Mouse (Mus musculus) intestine, embryonic 14.5 days (tissue): ENCODE data around the gene Pttg1. TPM values are rescaled to one million over a fixed set of nuclear protein-coding genes. Genes with fewer than 3 reads are reported as not detected.

ENCODE experiments used
- ATAC-seq: fragments of 200-750 bp; cut with Nextera tagmentation; replicated peaks from 2 replicates; pipeline ENCODE4 v1.8.0; 2017; ENCODE audit warnings: low read depth, moderate number of reproducible peaks, moderate TSS enrichment, moderate library complexity; ENCODE audit not compliant: low FRiP score, low TSS enrichment
- DNase-seq: peaks from one replicate; pipeline ENCODE4 v3.0.0-alpha.2; 2018; ENCODE audit warnings: low spot score
- H3K27ac ChIP-seq: fragments of 300-500 bp; sonication (generic); 2 replicates; pipeline ENCODE4 v1.5.1; 2014; ENCODE audit warnings: low read depth, mild to moderate bottlenecking, control low read depth
- H3K27me3 ChIP-seq: fragments of 300-500 bp; sonication (generic); replicated peaks from 2 replicates; pipeline ENCODE4 v1.6.1; 2014; ENCODE audit warnings: low read length, control low read depth; ENCODE audit not compliant: control insufficient read depth, insufficient read depth
- H3K36me3 ChIP-seq: fragments of 300-500 bp; sonication (generic); 2 replicates; pipeline ENCODE4 v1.6.1; 2014; ENCODE audit warnings: low read length, control low read depth; ENCODE audit not compliant: control insufficient read depth, insufficient read depth
- H3K4me1 ChIP-seq: fragments of 300-500 bp; sonication (generic); replicated peaks from 2 replicates; pipeline ENCODE4 v1.6.1; 2014; ENCODE audit warnings: low read length, control low read depth, mixed read lengths; ENCODE audit not compliant: control insufficient read depth, insufficient read depth
- H3K4me2 ChIP-seq: fragments of 300-500 bp; sonication (generic); 2 replicates; pipeline ENCODE4 v1.6.1; 2014; ENCODE audit warnings: low read length
- H3K4me3 ChIP-seq: fragments of 300-500 bp; sonication (generic); 2 replicates; pipeline ENCODE4 v1.5.1; 2014; ENCODE audit warnings: low read depth, low read length, control low read depth, mixed read lengths
- H3K9ac ChIP-seq: fragments of 300-500 bp; sonication (generic); 2 replicates; pipeline ENCODE4 v1.6.1; 2014; ENCODE audit warnings: mild to moderate bottlenecking, low read length
- H3K9me3 ChIP-seq: fragments of 300-500 bp; sonication (generic); 2 replicates; pipeline ENCODE4 v1.6.1; 2016; ENCODE audit warnings: low read length, control low read depth; ENCODE audit not compliant: control insufficient read depth
- WGBS: fragments of 180-500 bp; shearing (Covaris S2); extraction: QIAGEN DNeasy Blood & Tissue Kit; methylation state at CpG from one replicate; pipeline ENCODE4 v1.1.7; 2014; 5-methylcytosine and 5-hydroxymethylcytosine counted together
- polyA plus RNA-seq: library from polyadenylated mRNA; unstranded; fragments of >200 nt; fragmentation: Nextera tagmentation; extraction: Ambion mirVana; gene quantifications from 2 replicates; pipeline ENCODE4 v1.2.1, GENCODE M21; 2014

The Pttg1 gene
- polyA plus RNA-seq, 1 experiment from 2014 or later, result 70.7 TPM

GRCm38 (mm10) chr11:43424386-43424785 lies 1.7 kb downstream of the Pttg1 start:
- DNase-seq (no peak), ATAC-seq (no peak)
- Histone ChIP-seq H3K9me3 (no peaks in the 10 kb centered on the region), H3K4me2 (no peak overlapping the region), H3K4me1 (peaks cover 10% of the 10 kb centered on the region; the same call in 1 of the 2 replicates), H3K4me3 (no peak overlapping the region), H3K36me3 (0 out of 2 replicates have a peak, but pooled peaks cover 6% of the 10 kb centered on the region), H3K9ac (no peak overlapping the region), H3K27ac (no peak overlapping the region), H3K27me3 (no peaks in the 10 kb centered on the region)
- WGBS, result 77% methylated on average over 5 of the region's 5 CpGs

DNA sequence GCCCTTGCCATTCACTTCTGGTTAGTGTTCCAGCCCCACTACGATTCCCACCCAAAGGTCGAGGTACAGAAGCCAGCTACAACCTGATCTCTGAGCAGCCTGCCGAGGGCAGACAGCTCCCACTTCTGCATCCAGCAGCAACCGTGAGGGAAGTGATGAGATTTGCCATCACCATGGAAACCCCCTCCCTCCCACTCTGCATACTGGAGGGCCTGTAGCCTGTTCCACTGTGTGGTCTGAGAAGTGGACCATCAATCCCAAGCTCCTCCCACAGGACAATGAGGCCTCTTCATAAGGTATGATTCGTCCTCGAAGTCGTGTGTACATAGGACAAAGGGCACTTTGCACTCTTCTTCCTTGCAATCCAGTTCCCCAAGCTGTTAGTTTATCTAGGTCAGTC lies 8.8 kb downstream of the Pttg1 start:
- Histone ChIP-seq H3K9me3 (no peaks in the 10 kb centered on the region), H3K9ac (no peak overlapping the region), H3K4me1 (no peaks in the 10 kb centered on the region), H3K36me3 (0 out of 2 replicates have a peak, but pooled peaks cover 6% of the 10 kb centered on the region), H3K4me3 (no peak overlapping the region), H3K27ac (no peak overlapping the region), H3K4me2 (no peak overlapping the region), H3K27me3 (no peaks in the 10 kb centered on the region)
- DNase-seq, result peak; percentile 40
- 41% methylated on average over 7 of the region's 7 CpGs for WGBS
- ATAC-seq, result peak; percentile 83

GRCm38 (mm10) chr11:43412771-43413451 lies 13.1 kb downstream of the Pttg1 start:
- Histone ChIP-seq H3K4me2 (no peak overlapping the region), H3K9me3 (no peaks in the 10 kb centered on the region), H3K4me1 (no peaks in the 10 kb centered on the region), H3K36me3 (no peaks in the 10 kb centered on the region), H3K9ac (no peak overlapping the region), H3K4me3 (no peak overlapping the region), H3K27me3 (no peaks in the 10 kb centered on the region), H3K27ac (no peak overlapping the region)
- DNase-seq (peak; percentile 91), ATAC-seq (no peak)
- WGBS, result 28% methylated on average over 14 of the region's 14 CpGs

DNA sequence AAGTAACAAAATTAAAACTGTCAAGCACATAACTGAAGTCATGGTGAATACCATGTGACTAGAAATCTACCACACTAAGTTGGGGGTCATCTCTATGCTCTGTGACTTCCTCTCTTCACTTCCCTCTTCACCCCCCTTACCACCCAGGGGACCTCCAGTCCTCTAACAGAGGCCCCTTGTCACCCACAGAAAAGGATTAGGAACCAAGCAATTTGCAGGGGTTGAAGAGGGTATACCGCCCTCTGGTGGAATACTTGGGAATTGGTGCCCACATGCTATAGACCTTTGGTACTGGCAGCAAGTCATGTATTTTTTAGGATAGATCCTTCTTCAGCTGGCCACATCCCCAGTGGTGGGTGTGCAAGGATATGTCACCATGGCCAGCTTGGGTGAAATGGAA lies 14.6 kb downstream of the Pttg1 start:
- H3K4me1 ChIP-seq, result no peaks in the 10 kb centered on the region
- no peak overlapping the region for H3K4me2 ChIP-seq
- 5% methylated on average over 1 of the region's 1 CpGs for WGBS
- no peaks in the 10 kb centered on the region for H3K27me3 ChIP-seq
- no peaks in the 10 kb centered on the region for H3K9me3 ChIP-seq
- no peaks in the 10 kb centered on the region for H3K36me3 ChIP-seq
- H3K9ac ChIP-seq, result no peak overlapping the region
- no peak overlapping the region for H3K27ac ChIP-seq
- no peak overlapping the region for H3K4me3 ChIP-seq
- DNase-seq, result peak; percentile 86
- ATAC-seq, result peak; percentile 47; the same call in 1 of the 2 replicates

DNA sequence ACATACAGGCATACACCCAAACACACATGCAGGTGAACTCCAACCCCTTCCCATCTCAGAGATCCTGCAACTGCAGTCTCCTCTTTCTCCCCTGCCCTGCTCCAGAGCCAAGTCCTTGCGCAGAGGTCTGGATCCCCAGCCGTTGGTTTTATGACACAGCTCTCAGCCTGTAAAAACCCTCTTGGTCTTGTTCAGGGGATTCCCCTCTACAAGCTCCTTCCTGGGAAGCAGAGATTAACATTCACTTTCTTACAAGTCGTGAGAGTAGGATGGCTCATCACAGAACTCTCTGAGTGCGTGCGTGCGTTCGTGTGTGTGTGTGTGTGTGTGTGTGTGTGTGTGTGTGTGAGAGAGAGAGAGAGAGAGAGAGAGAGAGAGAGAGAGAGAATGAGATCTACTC lies 15.8 kb downstream of the Pttg1 start:
- H3K9me3 ChIP-seq, result no peaks in the 10 kb centered on the region
- H3K4me2 ChIP-seq, result no peak overlapping the region
- no peak overlapping the region for H3K9ac ChIP-seq
- no peak for ATAC-seq
- no peaks in the 10 kb centered on the region for H3K4me1 ChIP-seq
- H3K27ac ChIP-seq, result no peak overlapping the region
- H3K36me3 ChIP-seq, result no peaks in the 10 kb centered on the region
- 45% methylated on average over 7 of the region's 7 CpGs for WGBS
- H3K27me3 ChIP-seq, result no peaks in the 10 kb centered on the region
- H3K4me3 ChIP-seq, result no peak overlapping the region
- no peak for DNase-seq

- Histone ChIP-seq H3K4me2 (no peak overlapping the region), H3K9ac (no peak overlapping the region), H3K4me1 (no peaks in the 10 kb centered on the region), H3K4me3 (no peak overlapping the region), H3K36me3 (no peaks in the 10 kb centered on the region), H3K27ac (no peak overlapping the region), H3K27me3 (no peaks in the 10 kb centered on the region), H3K9me3 (0 out of 2 replicates have a peak, but pooled peaks cover 5% of the 10 kb centered on the region)
- 77% methylated on average over 2 of the region's 2 CpGs for WGBS
- no peak for ATAC-seq
- DNase-seq, result no peak
These were observed 17.2 kb downstream of the Pttg1 start for GRCm38 (mm10) chr11:43408888-43409287.

DNA sequence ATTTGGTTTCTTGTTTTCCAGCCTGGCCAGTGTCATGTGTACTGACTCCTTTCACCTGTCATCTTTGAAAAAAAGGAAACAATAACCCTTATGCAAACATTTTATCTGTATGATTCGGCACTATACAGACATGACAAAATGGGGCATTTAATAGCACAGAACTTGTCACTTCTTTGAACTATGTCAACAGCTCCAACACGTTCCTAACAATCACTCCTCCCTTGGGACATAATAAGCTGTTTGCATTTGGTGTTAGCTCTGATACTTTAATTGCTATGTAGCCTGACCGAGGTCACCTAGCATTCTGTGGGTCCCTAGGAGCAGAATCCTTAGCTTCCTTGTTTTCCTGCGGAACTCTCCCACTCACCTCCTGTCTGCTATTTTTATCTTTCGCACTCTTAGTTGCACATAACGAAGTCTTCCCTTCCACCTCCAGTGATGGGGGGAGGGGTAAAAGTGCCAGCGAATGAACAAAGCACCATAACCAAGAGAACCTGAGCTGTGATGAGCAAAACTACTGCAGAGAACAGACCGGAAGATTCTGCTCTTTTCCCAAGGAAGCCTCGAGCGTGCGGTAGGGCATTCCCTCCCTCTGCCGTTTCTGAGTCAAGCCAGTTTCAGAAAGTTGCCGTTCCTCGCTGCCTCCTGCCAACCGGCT lies 21.8 kb downstream of the Pttg1 start:
- H3K36me3 ChIP-seq, result no peaks in the 10 kb centered on the region
- no peaks in the 10 kb centered on the region for H3K4me1 ChIP-seq
- no peak overlapping the region for H3K4me2 ChIP-seq
- peak; percentile 47 for DNase-seq
- WGBS, result 77% methylated on average over 15 of the region's 15 CpGs
- no peak overlapping the region for H3K27ac ChIP-seq
- no peak for ATAC-seq
- H3K4me3 ChIP-seq, result no peak overlapping the region
- H3K9me3 ChIP-seq, result 0 out of 2 replicates have a peak, but pooled peaks cover 5% of the 10 kb centered on the region
- no peaks in the 10 kb centered on the region for H3K27me3 ChIP-seq
- no peak overlapping the region for H3K9ac ChIP-seq

DNA sequence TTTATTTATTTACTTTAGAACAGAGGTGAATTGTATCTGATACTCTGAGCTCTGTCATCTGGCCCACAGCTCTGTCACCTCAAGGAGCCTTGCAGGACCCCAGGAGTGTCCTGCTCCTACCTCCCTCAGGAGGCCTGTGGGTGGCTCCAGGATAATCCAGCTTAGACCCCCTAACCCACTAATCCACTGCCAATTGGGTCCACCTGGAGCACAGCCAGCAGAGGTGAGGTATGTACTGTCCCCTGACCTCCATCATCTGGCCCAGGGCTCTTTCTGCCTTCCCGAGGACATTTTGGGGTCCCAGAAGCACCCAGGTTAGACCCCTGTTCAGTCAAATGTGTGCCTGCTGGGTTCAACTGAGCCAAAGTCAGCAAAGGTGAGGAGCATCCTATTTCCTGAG lies 25.9 kb downstream of the Pttg1 start:
- H3K9me3 ChIP-seq, result 0 out of 2 replicates have a peak, but pooled peaks cover 5% of the 10 kb centered on the region
- DNase-seq, result no peak
- no peaks in the 10 kb centered on the region for H3K4me1 ChIP-seq
- no peaks in the 10 kb centered on the region for H3K27me3 ChIP-seq
- no peaks in the 10 kb centered on the region for H3K36me3 ChIP-seq
- H3K4me3 ChIP-seq, result no peak overlapping the region
- no peak overlapping the region for H3K4me2 ChIP-seq
- no peak overlapping the region for H3K9ac ChIP-seq
- no peak overlapping the region for H3K27ac ChIP-seq
- WGBS, result 91% methylated on average over 1 of the region's 1 CpGs
- ATAC-seq, result no peak

DNA sequence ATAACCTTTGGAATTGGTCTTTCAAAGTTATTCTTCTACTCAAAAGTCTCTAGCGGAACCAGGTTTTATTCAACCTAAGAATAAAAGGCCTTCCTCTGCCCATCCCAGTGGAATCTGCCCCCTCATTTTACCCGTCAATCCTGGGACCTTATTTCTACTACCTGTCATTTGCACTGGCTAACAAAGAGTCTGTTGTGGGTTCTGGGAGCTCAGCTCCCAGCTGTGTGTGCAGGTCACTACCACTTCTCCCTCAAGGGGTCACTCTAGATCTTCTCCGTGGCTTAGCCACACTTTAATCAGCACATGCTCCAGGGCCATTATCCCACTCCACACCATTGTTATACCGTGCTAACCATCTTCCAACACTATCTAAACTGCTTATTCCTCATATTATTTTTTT lies 26.8 kb downstream of the Pttg1 start:
- no peaks in the 10 kb centered on the region for H3K9me3 ChIP-seq
- H3K4me2 ChIP-seq, result no peak overlapping the region
- ATAC-seq (no peak), DNase-seq (no peak)
- H3K27me3 ChIP-seq, result no peaks in the 10 kb centered on the region
- WGBS, result 45% methylated on average over 4 of the region's 4 CpGs
- H3K36me3 ChIP-seq, result no peaks in the 10 kb centered on the region
- no peak overlapping the region for H3K9ac ChIP-seq
- H3K4me3 ChIP-seq, result no peak overlapping the region
- no peaks in the 10 kb centered on the region for H3K4me1 ChIP-seq
- H3K27ac ChIP-seq, result no peak overlapping the region
